Mouse (Mus musculus) intestine, embryonic 15.5 days (tissue): Measurements from ENCODE around the gene 4930503B20Rik. TPM values are rescaled to one million over a fixed set of nuclear protein-coding genes. Genes with fewer than 3 reads are reported as not detected.

Source experiments
- ATAC-seq: fragments of 200-750 bp; cut with Nextera tagmentation; 2 replicates; pipeline ENCODE4 v1.8.0; 2017; ENCODE audit warnings: moderate TSS enrichment, moderate library complexity
- H3K27ac ChIP-seq: fragments of 300-500 bp; sonication (generic); 2 replicates; pipeline ENCODE4 v1.5.1; 2015; ENCODE audit warnings: mild to moderate bottlenecking, inconsistent platforms
- H3K27me3 ChIP-seq: fragments of 300-500 bp; sonication (generic); replicated peaks from 2 replicates; pipeline ENCODE4 v1.6.1; 2015; ENCODE audit warnings: inconsistent platforms
- H3K36me3 ChIP-seq: fragments of 300-500 bp; sonication (generic); 2 replicates; pipeline ENCODE4 v1.6.1; 2015; ENCODE audit warnings: inconsistent platforms
- H3K4me1 ChIP-seq: fragments of 300-500 bp; sonication (generic); replicated peaks from 2 replicates; pipeline ENCODE4 v1.6.1; 2015; ENCODE audit warnings: inconsistent platforms
- H3K4me2 ChIP-seq: fragments of 300-500 bp; sonication (generic); replicated peaks from 2 replicates; pipeline ENCODE4 v1.6.1; 2015; ENCODE audit warnings: mild to moderate bottlenecking, inconsistent platforms
- H3K4me3 ChIP-seq: fragments of 300-500 bp; sonication (generic); replicated peaks from 2 replicates; pipeline ENCODE4 v1.5.1; 2015; ENCODE audit warnings: inconsistent platforms
- H3K9ac ChIP-seq: fragments of 300-500 bp; sonication (generic); 2 replicates; pipeline ENCODE4 v1.6.1; 2015; ENCODE audit warnings: inconsistent platforms
- H3K9me3 ChIP-seq: fragments of 300-500 bp; sonication (generic); 2 replicates; pipeline ENCODE4 v1.6.1; 2016; ENCODE audit warnings: inconsistent platforms
- WGBS: fragments of 180-500 bp; shearing (Covaris S2); methylation state at CpG from one replicate; pipeline ENCODE4 v1.1.7; 2015; 5-methylcytosine and 5-hydroxymethylcytosine counted together
- polyA plus RNA-seq: library from polyadenylated mRNA; unstranded; fragments of >200 nt; fragmentation: Nextera tagmentation; extraction: Ambion mirVana; gene quantifications from 2 replicates; pipeline ENCODE4 v1.2.1, GENCODE M21; 2015

The 4930503B20Rik gene
- polyA plus RNA-seq, 1 experiment from 2014 or later, result not detected

DNA sequence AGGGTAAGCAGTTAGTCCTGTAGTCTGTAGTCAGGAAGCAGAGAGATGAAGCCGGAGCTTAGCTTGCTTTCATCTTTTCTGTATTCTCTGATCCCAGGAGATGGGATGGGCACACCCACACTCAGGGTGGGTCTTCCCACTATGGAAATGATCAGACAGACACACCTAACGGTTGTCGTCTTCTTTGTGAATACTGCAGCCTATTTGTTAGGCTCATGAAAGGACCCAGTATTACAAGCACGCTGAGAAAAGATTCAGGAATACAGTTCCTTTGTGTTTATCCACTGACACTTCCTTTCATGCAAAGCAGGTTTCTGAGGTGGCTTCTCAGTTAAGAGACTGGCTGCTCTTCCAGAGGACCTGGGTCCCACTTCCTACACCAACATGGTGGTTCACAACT is 39.9 kb downstream of the 4930503B20Rik start:
- Histone ChIP-seq H3K4me2 (no peak overlapping the region), H3K4me1 (no peaks in the 10 kb centered on the region), H3K27ac (no peak overlapping the region), H3K9me3 (no peaks in the 10 kb centered on the region), H3K9ac (no peak overlapping the region), H3K36me3 (no peaks in the 10 kb centered on the region), H3K27me3 (no peaks in the 10 kb centered on the region), H3K4me3 (no peak overlapping the region)
- 86% methylated on average over 4 of the region's 4 CpGs for WGBS
- ATAC-seq, result no peak

DNA sequence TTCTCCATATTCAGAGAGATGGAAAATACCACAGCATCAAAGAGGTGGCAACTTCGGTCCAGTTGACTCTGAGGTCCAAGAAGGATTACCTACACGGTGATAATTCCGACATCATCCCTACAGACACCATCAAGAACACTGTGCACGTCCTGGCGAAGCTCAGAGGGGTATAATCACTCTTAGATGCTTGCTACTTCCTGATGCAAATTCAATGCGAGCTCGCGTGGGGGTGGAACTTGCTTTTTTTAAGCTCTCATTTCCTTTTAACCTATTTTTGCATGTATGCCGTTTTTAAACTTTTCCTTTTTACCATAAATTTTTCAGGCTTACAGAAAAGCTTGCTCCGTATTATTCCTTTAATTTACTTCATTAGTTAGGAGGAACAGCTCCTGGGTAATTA is 40.8 kb downstream of the 4930503B20Rik start:
- Histone ChIP-seq H3K27ac (no peak overlapping the region), H3K4me3 (no peak overlapping the region), H3K36me3 (no peaks in the 10 kb centered on the region), H3K27me3 (no peaks in the 10 kb centered on the region), H3K4me2 (no peak overlapping the region), H3K4me1 (no peaks in the 10 kb centered on the region), H3K9ac (no peak overlapping the region), H3K9me3 (no peaks in the 10 kb centered on the region)
- ATAC-seq, result no peak
- WGBS, result 79% methylated on average over 10 of the region's 10 CpGs

DNA sequence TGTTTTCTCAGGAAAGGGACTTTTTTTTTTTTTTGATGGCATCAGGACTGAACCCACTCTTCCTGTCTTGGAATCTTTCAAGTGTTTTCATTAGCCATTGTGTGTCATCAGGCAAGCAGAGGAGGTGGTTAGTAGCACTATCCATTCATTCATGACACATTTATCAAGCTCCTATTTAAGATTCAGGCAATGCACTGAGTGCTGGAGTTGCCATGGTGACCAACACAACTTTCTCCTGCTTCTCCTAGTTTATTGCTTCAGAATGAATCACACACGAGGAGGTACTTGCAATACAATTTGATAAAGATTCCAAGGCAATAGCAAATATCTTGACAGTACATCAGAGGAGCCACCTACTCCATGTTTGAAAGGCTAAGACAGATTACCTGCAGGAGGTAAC is 43.7 kb downstream of the 4930503B20Rik start:
- H3K4me3 ChIP-seq, result no peak overlapping the region
- ATAC-seq, result no peak
- 18% methylated on average over 1 of the region's 1 CpGs for WGBS
- H3K9me3 ChIP-seq, result no peaks in the 10 kb centered on the region
- no peaks in the 10 kb centered on the region for H3K27me3 ChIP-seq
- H3K9ac ChIP-seq, result no peak overlapping the region
- no peaks in the 10 kb centered on the region for H3K4me1 ChIP-seq
- no peak overlapping the region for H3K4me2 ChIP-seq
- no peaks in the 10 kb centered on the region for H3K36me3 ChIP-seq
- H3K27ac ChIP-seq, result no peak overlapping the region

DNA sequence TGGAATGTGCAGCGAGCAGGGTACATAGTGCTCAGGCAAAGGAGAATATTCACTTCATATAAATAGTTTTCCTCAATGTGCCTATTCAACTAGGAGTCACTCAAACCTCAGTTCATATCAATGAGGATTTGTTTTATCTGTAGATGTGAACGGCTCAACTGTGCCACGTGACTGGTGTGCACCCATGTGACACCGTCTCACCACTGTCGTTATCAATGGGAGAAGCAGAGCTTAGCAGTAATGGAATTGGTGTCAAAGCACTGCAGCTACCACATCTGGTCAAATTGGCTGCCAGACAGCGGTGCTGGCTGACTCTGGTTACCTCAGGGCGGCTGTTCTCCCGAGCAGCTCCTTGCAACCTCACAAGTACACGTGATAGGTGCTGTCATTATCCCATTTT is 46.5 kb downstream of the 4930503B20Rik start:
- H3K4me1 ChIP-seq, result no peaks in the 10 kb centered on the region
- H3K4me2 ChIP-seq, result no peak overlapping the region
- no peak overlapping the region for H3K4me3 ChIP-seq
- H3K27ac ChIP-seq, result no peak overlapping the region
- H3K9me3 ChIP-seq, result no peaks in the 10 kb centered on the region
- no peak for ATAC-seq
- WGBS, result 78% methylated on average over 9 of the region's 9 CpGs
- no peaks in the 10 kb centered on the region for H3K36me3 ChIP-seq
- H3K27me3 ChIP-seq, result no peaks in the 10 kb centered on the region
- no peak overlapping the region for H3K9ac ChIP-seq

DNA sequence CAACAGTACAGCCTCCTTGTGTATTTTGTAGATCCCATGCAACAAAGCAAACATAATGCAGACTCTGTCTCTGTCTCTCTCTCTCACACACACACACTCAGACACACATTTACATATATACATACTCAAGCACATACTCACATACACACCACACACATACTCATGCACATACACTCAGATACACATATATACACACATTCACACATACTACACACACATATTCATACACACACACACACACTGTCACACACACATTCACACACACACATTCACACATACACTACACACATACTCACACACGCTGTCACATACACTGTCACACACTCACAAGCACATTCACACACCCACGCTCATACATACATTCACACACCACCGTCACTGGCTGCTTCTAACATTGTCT is 48.6 kb downstream of the 4930503B20Rik start:
- no peak overlapping the region for H3K4me2 ChIP-seq

DNA sequence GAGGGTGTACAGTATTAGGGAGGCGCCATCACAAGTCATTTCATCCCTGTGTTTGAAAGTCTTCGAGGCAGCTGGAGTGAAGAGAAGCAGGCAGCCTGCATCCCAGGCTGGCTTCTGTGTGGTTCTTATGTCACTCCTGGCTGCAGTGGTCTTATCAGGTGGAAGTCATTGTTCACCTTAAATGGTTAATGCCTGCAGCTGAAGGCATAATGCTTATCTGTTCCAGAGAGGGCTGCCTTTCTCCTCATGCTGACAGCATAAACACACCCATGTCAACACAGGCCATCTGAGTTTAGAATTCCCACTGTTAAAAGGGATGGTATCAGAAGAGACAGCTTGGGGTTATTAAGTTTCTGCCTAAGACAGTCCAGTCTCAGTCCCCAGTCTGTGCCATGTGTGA is 49.9 kb downstream of the 4930503B20Rik start:
- 52% methylated on average over 2 of the region's 2 CpGs for WGBS
- Histone ChIP-seq H3K27ac (no peak overlapping the region), H3K9me3 (no peaks in the 10 kb centered on the region), H3K9ac (no peak overlapping the region), H3K36me3 (no peaks in the 10 kb centered on the region), H3K27me3 (no peaks in the 10 kb centered on the region), H3K4me1 (no peaks in the 10 kb centered on the region), H3K4me3 (no peak overlapping the region), H3K4me2 (no peak overlapping the region)
- ATAC-seq, result no peak

More for the DNA sequence above, 48.6 kb downstream of the 4930503B20Rik start:
- no peak overlapping the region for H3K9ac ChIP-seq
- no peak overlapping the region for H3K4me3 ChIP-seq
- no peak for ATAC-seq
- H3K9me3 ChIP-seq, result no peaks in the 10 kb centered on the region
- H3K36me3 ChIP-seq, result no peaks in the 10 kb centered on the region
- no peaks in the 10 kb centered on the region for H3K27me3 ChIP-seq
- H3K27ac ChIP-seq, result no peak overlapping the region
- H3K4me1 ChIP-seq, result no peaks in the 10 kb centered on the region
- WGBS, result 94% methylated on average over 3 of the region's 3 CpGs

DNA sequence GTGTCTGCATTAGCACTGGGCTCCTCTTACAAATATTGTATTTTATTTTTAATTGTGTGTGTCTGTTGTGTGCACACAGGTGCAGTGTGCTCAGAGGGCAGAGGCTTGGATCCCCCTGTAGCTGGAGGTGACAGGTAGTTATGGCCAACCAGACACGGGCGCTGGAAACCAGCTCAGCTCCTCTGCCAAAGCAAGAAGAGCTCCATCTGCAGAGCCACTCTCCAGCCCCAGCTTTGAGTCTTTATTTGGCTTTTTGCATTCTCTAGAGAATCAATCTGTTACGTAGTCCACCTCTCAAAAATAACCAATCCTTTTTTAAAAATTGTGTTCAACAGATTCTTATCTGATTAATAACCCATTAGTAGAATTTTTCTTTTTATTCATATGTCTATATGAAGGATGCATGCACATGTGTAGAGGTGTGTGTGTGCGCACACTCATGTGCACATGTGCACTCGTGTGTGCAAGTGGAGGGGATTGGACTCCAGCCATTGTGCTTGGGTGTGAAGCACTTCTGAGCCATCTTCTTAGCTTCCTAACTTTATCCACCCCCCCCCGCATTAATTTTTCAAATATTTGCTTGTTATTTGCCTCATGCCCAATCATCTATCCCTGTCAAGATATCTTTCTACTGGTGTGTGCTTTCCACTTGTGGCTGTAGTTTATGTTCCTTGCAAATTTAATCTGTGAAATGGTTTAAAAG is 51.8 kb downstream of the 4930503B20Rik start:
- Histone ChIP-seq H3K9ac (no peak overlapping the region), H3K27me3 (no peaks in the 10 kb centered on the region), H3K4me2 (no peak overlapping the region), H3K4me3 (no peak overlapping the region), H3K4me1 (no peaks in the 10 kb centered on the region), H3K36me3 (no peaks in the 10 kb centered on the region), H3K27ac (no peak overlapping the region), H3K9me3 (no peaks in the 10 kb centered on the region)
- 79% methylated on average over 6 of the region's 6 CpGs for WGBS
- ATAC-seq, result no peak

DNA sequence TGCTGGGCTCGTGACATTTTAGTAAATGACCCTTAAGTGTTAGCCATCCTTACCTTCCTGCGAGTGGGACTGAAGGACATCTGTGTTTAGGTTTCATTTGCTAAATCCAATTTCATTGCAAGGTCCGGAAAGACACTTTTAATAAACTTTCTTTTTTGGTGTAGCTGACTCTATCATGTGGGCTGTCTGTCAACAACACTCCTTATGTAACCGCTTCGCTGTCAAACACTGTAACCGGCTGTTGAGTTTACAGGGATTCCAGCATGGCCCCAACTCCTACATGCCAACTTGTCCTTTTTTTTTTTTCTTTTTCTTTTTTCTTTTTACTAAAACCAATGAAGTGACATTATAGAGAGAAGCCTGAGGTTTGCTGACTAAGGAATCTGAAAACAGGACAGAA is 52.7 kb downstream of the 4930503B20Rik start:
- Histone ChIP-seq H3K4me3 (no peak overlapping the region), H3K4me1 (no peaks in the 10 kb centered on the region), H3K9me3 (no peaks in the 10 kb centered on the region), H3K27me3 (no peaks in the 10 kb centered on the region), H3K9ac (no peak overlapping the region), H3K27ac (no peak overlapping the region), H3K36me3 (no peaks in the 10 kb centered on the region), H3K4me2 (no peak overlapping the region)
- 64% methylated on average over 6 of the region's 6 CpGs for WGBS
- no peak for ATAC-seq

DNA sequence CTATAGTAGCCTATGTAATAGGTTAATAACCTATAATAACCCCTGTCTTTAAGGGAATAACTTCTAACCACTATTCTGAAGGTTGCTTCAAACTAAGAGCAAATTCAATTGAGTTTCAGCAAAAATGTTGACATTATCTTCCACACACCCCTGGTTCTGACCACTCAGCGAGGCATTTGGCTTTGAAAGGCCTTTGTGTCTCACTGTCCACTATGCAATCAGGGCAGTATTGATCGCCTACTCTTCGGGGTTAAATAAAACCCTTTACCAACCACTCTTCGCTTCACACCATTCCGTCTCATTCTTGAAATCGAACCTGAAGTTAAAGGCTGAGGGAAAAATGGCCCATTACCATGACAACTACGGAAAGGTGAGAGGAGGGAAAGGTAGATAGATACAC is 54.3 kb downstream of the 4930503B20Rik start:
- ATAC-seq, result no peak
- Histone ChIP-seq H3K4me1 (no peaks in the 10 kb centered on the region), H3K4me3 (no peak overlapping the region), H3K4me2 (no peak overlapping the region), H3K9me3 (no peaks in the 10 kb centered on the region), H3K27me3 (no peaks in the 10 kb centered on the region), H3K9ac (no peak overlapping the region), H3K36me3 (no peaks in the 10 kb centered on the region), H3K27ac (no peak overlapping the region)
- WGBS, result 85% methylated on average over 7 of the region's 7 CpGs

DNA sequence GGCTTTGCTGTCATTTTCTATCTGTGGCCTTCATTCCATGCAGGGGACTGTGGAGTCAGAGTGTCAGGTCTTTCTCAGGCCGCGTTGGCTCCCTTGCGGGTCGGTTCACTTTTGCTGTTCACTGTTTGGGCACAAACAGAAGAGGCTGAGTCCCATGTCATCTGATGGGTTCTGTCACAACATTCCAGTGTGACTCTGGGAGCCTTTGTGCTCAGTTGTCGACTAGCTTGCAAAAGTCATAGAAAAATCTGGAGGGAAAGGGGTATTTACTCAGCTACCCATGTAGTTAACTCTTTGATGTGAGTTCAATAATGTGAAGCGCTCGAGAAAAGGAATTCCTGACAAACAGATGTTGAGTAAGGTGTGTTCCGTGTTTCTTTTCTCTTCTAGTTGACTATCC is 54.7 kb downstream of the 4930503B20Rik start:
- WGBS, result 86% methylated on average over 8 of the region's 8 CpGs
- Histone ChIP-seq H3K9me3 (no peaks in the 10 kb centered on the region), H3K4me1 (no peaks in the 10 kb centered on the region), H3K4me3 (no peak overlapping the region), H3K4me2 (no peak overlapping the region), H3K27me3 (no peaks in the 10 kb centered on the region), H3K27ac (no peak overlapping the region), H3K36me3 (no peaks in the 10 kb centered on the region), H3K9ac (no peak overlapping the region)
- ATAC-seq, result no peak

DNA sequence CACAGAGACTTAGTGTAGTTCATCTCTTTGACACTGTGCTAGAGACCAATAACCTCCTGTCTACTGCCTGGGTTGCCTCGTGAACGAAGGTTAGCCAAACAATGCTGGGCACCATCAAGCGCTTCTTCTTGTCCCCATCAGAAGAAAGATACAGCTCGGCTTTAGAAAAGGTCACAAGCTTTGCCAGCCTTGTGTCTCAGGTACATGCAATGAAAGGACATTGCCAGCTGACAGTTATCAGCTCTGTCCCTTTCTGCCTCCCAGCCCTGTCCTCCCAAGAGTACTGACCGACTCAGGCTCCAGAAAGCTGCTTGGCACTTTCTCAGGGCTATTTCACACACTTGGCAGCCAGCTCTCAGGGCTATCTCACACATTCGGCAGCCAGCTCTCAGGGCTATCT is 55.7 kb downstream of the 4930503B20Rik start:
- Histone ChIP-seq H3K4me2 (no peak overlapping the region), H3K4me1 (no peaks in the 10 kb centered on the region), H3K9me3 (no peaks in the 10 kb centered on the region), H3K36me3 (no peaks in the 10 kb centered on the region), H3K27ac (no peak overlapping the region), H3K9ac (no peak overlapping the region), H3K27me3 (no peaks in the 10 kb centered on the region), H3K4me3 (no peak overlapping the region)
- no peak for ATAC-seq
- 88% methylated on average over 6 of the region's 6 CpGs for WGBS
